Mouse (Mus musculus): ENCODE results near the gene Lhb.

Gene Lhb

DNA sequence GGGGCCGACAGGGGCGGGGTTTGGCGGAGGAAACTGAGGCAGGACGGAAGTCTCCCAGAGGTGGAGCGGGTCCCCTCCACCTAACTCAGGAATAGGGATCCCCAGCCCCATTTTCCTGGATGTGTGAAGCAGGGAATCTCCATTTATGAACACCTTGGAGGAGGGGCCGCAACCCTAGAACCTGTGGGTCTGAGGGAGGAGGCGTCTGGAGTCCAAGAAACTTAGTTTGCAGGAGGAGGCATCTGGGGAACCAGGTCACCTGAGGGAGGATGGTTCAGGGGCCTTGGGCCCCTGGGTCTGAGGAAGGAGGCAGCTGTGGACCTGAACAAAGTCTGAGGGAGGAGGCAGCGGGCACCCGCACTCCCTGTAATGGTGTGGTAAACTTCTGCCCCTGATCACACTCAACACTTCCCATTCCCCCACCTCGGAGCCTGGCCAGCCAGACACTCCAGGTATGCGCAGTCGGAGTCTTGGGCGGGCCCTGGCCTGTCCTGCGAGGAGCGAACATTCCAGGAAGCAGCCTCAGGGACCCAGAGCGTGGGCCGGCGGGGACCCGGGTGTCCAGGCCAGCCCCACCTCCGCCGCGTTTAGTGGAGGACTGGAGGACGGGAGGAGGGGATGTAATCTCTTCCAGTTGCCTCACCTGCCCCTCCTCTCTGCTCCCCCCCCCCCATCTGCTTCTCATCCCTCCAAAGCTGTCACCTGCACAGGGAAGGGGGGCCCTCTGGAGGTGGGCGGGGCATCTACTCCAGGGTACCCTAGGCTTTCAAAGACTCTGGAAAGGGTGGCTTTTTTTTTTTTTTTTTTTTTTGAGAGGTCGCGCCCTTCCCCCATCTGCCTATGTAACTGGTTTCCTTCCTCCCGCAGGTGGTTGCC is 6.5 kb upstream of the Lhb start:
- DNase-seq (ENCODE audit: low read depth), result peak; percentile 35

DNA sequence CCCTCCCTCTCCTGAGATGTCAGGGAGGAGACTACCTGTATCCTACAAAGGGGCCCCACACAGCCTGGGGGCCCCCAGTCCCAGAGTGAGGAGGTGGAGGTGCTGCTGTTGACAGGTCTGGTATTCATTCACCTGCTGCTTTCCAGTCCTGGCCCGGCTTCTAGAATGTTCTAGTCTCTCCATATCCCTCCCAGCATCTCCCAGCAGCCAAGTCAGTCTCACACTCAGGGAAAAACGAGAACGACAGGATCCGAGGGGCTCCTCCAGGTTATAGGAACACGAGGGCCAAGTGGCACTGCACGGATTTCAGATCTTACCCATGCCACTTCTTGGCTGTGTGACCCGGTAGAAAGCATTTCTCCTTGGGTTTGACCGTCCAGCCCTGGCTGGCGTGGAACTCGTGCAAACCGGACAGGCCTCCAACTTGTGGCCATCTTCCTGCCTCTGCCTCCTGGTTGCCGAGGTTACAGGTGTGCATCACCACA is 5.8 kb upstream of the Lhb start:
- no peak for DNase-seq (ENCODE audit: low read depth)

DNA sequence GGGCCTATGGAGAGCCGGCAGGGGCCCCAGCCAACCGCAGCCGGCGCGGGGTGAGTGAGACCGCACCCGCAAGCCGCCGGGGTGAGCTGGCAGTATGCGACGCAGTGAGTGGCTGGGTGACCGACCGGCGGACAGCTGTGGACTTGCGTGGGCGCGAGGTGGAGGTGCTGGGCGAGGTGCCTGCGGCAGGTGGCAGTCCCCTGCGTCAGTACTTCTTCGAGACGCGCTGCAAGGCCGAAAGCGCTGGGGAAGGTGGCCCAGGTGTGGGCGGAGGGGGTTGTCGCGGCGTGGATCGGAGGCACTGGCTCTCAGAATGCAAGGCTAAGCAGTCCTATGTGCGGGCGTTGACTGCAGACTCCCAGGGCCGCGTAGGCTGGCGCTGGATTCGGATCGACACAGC is 5.0 kb upstream of the Lhb start:
- DNase-seq (ENCODE audit: low read depth), result peak; percentile 35

DNA sequence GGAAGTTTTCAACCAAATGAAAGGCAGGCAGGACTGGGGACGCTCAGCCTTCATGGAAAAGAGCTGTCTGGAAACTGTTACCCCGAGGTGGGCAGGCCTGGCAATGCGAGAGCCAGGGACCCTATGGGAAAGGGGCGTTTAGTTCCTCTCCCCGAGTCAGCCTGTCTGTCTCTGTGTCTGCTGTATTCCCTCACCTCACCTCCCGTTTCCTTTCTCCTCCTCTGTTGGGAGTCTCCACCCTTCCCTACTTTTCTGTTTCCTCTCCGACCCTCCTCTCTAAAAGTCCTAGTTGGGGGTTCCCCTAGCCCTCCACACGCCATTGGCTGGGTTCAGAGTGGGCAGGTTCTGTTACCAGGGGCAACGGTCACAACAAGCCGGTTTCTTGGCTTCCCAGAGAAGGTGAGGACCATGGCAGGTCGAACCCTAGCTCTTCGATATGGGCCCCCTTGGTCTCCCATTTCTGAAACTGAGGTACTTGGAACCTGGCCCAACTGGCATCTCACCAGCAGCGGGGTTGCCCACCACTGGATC is 2.6 kb upstream of the Lhb start:
- DNase-seq (ENCODE audit: low read depth), result no peak

DNA sequence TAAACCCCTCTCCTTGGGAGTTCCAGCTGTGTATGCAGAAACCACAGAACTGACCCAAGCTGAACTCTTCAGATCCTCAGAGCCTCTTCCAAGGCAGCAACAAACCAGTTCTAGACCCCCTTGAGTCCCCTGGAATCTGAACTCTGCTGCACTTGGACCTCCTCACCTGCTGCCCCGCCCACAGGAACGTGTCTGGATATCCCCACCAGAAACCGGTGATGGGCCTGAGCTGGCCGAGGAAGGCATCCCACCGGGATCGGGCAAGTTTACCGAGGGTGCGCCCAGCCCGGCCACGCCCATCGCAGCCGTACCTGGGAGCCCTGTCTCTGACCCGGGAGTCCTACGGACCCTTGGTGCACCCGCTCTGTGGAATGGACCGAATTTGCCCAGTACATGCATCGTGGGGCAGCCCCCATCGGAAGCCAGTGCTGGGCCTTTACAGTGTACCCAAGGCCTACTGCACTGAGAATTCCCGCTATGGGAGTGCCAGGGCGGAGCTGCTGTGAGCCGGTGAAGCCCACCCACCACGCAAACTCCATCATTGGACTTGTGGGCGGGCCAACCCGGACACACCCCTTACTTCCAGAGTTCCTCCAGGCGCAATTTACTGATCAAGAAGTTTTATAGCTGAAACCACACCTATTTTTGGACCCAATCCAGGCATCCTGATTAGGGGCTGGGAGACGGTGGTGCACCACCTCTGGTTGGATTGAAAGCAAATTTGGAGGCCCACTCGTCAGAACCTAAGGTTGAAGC is 583 bp upstream of the Lhb start:
- DNase-seq (ENCODE audit: low read depth), result no peak

DNA sequence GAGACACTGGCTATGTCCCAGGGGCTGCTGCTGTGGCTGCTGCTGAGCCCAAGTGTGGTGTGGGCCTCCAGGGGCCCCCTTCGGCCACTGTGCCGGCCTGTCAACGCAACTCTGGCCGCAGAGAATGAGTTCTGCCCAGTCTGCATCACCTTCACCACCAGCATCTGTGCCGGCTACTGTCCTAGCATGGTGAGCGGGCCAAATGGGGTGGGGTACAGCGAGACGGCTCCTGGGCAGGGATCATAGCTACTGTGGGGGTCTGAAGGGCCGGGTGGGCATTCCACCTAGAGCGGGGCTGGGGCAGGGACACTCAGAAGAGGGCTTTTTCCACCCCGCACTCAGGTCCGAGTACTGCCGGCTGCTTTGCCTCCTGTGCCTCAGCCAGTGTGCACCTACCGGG is 574 bp downstream of the Lhb start:
- no peak for DNase-seq (ENCODE audit: low read depth)

DNA sequence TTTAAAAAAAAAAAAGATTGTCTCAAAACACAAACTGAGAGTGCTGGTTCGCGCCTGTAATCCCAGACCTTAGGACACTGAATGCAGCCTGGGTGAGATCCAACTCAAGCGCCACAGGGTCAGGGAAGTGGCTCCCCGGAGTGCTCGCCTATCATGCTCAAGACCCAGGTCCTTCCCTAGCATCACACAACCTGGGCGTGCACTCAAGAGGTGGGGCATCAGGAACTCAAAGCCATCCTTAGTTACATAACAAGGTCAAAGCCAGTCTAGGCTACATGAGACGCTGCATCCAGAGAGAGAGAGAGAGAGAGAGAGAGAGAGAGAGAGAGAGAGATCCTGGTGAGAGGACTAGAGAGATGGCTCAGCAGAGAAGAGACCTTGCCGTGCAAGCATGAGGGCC is 5.9 kb downstream of the Lhb start:
- DNase-seq (ENCODE audit: low read depth), result no peak

DNA sequence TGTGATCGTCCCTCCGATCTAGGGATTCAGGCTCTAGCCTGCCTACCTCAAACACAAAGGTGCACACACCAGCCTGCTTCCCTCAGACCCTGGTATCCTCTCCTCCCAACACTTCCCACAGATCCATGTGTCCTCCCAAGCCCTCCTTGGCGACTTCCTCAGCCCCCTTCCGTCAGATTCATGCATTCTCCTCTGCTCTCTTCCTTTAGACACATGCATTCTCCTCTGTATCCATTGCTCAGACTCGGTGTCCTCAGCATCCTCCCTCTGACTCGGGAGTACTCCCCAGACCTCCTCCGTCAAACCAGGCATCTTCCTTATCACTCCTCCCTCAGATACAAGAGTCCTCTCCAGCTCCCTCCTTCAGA is 13.2 kb downstream of the Lhb start:
- no peak for DNase-seq (ENCODE audit: low read depth)

DNA sequence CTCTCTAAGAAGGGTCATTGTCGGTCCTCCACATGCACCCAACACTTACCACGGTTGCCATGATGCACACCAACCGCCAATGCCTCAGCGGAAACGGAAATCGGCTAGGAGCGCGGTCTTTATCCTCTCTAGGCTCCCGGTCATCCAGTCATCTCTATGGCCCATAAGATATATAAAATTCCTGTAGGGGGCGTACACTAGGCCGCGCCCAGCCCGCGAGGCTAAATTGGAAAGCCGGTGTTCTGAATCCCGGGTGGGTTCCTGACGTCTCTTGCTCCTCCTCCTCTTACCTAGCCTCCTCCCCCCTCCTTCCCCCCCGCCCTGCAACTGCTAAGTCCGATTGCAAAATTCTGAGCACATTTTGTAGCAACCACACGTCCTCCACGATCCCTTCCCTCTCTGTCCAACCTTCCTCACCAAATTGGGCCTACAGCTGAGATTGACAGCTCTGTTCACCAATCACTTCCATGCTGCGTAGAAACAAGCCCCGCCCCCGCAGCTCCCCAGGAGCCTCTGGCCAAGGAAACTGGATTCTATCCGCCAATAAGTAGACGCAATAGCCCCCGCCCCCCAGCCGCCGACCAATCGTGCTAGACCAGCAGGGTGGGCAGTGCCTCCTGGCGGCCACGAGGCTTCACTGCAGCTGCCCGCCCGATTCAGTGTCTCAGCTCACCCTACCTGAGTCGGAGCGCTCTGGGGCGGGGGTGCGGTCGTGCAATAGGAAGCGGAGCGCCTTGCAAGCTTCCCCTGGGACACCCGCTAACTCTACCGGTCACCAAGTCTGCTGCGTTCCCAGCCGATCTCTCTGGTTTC is 13.8 kb downstream of the Lhb start, which contains the start of gene Gys1:
Gene Gys1, plus strand, starts transcription at position 642 of the 813 bp plus-strand sequence.
- DNase-seq (ENCODE audit: low read depth), result peak; percentile 100

DNA sequence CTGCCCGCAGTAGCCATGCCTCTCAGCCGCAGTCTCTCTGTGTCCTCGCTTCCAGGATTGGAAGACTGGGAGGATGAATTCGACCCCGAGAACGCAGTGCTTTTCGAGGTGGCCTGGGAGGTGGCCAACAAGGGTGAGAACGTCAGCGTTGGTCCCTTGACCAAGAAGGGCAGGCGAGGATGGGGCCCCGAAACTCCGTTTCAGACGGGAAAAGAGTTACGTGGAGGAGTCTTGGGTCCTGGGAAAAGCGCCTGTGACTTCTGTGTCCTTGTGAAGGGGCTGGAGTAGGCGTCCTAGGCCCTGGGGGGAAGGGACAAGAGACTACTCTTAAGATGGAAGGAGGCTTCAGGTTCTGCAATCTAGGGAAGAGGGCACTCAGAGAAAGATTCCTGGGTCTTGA is 14.4 kb downstream of the Lhb start:
- peak; percentile 40 for DNase-seq (ENCODE audit: low read depth)

DNA sequence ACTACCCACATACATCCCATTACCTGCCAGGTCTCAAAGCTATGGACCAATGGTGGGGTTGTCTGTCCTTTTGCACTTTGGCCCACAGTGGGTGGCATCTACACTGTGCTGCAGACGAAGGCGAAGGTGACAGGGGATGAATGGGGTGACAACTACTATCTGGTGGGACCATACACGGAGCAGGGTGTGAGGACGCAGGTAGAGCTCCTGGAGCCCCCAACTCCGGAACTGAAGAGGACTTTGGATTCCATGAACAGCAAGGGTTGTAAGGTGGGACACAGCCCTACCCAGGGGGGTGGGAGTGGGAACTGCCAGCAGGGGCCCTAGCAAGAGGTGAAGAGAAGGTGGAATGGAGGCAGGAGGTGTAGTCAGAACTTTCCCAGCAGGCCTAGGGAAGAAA is 15.8 kb downstream of the Lhb start:
- DNase-seq (ENCODE audit: low read depth), result no peak

DNA sequence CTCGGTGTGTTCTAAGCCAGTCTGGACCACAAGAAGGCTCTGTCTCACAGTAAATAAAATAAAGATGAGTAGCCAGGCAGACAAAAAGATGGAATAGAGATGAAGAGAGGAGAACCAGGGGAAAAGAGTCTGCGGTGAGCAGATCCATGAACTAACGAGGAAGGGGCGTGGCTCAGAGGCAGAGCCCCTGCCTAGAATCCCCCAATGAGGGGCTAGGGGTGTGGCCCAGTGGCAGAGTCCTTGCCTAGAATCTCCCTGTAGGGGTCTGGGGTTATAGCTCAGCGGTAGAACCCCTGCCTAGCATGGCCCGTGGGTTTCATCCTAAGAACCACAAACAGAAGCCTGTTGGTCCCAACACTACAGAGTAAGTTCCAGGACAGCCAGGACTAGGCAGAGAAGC is 16.4 kb downstream of the Lhb start:
- DNase-seq (ENCODE audit: low read depth), result no peak

DNA sequence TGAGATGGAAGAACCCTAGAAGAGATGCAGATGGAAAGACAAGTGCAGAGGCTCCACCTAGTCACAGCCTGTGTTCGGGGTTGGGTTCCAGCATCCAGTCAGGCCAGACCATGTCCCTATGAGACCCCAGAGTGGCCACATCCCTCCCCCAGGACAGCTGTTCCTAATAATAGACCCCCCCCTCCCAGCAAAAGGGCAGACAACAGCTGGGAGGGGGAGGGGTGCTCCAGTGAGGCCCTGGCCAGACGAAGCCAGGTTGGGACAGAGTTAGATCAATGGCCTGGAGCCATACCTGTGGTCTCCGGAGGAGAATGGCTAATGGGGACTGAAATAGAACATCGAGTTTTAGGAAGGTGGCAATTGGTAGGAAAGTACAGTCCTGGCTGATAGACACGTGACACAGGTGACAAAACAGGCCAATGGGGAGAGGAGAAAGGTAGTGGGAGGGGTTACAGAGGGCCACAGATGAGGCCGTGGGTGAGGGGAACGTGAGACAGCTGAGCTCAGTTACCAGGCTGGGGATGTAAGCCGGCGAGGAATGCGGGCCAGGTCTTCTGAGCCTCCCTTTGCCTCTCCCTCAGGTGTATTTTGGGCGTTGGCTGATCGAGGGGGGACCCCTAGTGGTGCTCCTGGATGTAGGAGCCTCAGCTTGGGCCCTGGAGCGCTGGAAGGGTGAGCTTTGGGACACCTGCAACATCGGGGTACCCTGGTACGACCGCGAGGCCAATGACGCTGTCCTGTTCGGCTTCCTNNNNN is 17.1 kb downstream of the Lhb start, which contains the start of gene Ruvbl2:
Gene Ruvbl2, minus strand, starts transcription at position 576 of the 756 bp plus-strand sequence.
- DNase-seq (ENCODE audit: low read depth), result no peak

DNA sequence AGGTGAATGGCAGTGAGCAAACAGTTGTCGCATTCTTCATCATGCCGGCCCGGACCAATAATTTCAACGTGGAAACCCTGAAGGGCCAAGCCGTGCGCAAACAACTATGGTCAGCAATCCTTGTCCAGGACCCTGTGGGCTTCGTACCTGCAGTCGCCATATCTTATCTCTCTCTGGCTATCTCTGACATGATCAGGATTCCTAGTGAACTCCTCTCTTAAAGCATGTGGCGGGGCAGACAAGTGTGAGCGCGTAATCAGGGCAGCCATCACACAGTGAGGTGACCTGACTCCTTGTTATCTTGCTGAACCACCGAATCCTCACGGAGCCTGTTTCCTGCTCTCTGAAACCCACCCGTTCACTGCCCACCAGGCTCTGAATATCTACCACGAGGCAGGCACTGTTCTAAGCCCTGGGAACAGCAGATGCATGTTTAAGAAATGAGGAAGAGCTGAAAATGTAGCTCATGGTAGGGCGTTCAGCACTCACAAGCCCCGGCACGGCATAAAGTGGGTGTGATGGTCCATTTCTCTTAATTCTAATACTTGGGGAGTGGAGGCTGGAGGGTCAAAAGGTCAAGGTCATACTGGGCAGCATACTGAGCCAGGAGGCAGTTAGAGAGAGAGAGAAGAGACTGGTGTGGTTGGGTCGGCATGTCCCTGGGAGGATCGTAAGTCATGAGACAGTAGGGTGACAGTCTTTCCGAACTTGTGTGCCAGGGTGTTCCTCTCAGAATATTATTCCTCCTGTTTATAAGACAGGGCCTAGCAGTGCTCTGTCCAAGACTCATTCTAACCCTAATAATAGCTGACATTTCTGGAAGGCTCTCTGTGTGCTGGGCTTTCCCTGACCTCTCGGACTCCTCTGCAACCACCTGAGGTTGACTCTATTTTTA is 23.2 kb downstream of the Lhb start:
- no peak for DNase-seq (ENCODE audit: low read depth)

DNA sequence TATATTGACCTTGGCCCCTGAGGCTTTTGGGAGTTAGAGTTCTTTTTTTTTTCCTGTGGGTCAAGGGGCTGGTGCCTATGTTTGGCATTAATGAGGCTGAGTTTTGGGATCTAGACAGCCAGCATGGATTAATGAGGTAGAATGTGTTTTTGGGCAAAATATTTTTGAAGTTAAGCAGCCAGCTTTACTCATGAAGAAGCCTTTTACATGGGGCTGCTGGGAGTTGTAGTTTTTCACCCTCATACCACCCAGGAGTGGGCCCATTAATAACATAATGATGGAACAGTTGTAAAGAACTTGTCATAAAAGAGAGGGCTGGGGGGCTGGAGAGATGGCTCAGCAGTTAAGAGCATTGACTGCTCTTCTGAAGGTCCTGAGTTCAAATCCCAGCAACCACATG is 26.0 kb downstream of the Lhb start:
- no peak for DNase-seq (ENCODE audit: low read depth)

DNA sequence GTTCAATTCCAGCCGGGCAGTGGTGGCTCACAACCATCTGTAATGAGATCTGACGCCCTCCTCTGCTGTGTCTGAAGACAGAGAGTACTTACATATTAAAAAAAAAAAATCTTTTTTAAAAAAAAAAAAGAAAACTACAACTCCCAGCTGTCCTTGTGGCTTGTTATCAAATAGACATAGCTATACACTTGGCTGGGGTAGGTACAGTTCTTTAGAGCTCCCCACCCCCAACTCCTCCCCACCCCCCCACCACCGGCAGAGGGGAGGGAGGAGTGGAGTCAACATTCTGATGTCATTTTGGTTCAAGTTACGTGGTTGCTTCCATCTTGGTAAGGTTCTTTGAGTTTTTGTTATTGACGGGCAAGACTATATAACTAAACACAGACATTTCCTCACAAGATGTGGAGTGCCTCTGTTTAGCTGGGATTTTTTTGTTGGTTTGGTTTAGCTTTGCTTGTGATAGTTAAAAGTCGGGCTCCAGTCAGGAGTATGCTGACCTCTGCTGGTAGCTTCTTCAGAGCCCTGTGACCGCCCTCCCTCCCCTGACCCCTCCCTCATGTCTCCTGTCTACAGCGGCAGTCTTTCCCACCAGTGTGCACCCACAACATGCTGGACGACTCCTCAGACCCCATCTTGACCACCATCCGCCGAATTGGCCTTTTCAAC is 26.8 kb downstream of the Lhb start:
- DNase-seq (ENCODE audit: low read depth), result peak; percentile 72

DNA sequence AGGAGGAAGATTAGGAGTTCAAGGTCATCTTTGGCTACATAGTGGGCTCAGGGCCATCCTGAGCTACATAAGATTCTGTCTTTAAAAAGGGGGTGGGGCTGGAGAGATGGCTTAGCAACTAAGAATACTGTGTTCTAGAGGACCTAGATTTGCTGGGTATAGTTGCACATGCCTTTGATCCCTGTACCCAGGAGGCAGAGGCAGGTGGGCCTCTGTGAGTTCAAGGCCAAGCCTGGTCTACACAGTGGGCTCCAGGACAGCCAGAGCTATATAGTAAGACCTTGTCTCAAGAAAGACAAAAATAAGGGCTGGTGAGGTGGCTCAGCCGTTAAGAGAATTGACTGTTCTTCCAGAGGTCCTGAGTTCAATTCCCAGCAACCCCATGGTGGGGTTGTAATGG is 29.4 kb downstream of the Lhb start:
- no peak for DNase-seq (ENCODE audit: low read depth)

DNA sequence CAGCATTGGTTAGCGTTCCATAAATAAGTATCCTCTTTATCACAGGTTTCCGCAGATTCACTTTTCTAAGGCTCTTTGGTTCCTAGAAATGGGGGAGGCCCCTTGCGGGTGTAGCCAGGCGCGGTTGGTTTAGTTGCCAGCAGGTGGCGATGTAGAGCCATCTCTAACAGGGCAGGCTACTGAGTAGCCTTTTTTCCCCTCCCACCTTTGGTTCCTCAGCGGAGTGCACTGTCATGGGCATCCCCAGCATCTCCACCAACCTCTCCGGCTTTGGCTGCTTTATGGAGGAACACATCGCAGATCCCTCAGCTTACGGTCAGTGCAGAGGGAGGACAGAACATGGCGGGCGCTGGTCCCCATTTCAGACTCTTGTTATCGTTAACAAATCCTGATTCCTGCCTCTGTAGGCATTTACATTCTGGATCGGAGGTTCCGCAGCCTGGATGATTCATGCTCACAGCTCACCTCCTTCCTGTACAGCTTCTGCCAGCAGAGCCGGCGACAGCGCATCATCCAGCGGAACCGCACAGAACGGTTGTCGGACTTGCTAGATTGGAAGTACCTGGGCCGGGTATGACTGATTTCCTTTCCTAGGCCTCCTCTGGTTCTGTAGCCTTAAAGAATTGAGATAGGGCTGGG is 30.8 kb downstream of the Lhb start:
- peak; percentile 91 for DNase-seq (ENCODE audit: low read depth)

DNA sequence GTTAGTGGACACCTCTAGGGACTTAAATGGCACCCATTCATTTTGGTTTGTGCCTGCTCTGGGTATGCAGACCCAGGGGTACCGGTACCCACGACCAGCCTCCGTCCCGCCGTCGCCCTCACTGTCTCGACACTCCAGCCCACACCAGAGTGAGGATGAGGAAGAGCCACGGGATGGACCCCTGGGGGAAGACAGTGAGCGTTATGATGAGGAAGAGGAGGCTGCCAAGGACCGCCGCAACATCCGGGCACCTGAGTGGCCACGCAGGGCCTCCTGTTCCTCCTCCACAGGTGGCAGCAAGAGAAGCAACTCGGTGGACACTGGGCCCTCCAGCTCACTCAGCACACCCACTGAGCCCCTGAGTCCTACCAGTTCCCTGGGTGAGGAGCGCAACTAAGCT is 34.4 kb downstream of the Lhb start:
- DNase-seq (ENCODE audit: low read depth), result no peak
